Mouse (Mus musculus) cerebellum, adult 9-10 months (tissue): ENCODE data around the gene Ube2j1.
"Not testable (repeated sequence)": the region's sequence is repeated elsewhere in the genome, so short reads cannot be mapped to it uniquely, and the experiment has no call there.

Experiments
- DNase-seq: peaks from one replicate; pipeline ENCODE4 v3.0.0; 2022

Ube2j1 gene

DNA sequence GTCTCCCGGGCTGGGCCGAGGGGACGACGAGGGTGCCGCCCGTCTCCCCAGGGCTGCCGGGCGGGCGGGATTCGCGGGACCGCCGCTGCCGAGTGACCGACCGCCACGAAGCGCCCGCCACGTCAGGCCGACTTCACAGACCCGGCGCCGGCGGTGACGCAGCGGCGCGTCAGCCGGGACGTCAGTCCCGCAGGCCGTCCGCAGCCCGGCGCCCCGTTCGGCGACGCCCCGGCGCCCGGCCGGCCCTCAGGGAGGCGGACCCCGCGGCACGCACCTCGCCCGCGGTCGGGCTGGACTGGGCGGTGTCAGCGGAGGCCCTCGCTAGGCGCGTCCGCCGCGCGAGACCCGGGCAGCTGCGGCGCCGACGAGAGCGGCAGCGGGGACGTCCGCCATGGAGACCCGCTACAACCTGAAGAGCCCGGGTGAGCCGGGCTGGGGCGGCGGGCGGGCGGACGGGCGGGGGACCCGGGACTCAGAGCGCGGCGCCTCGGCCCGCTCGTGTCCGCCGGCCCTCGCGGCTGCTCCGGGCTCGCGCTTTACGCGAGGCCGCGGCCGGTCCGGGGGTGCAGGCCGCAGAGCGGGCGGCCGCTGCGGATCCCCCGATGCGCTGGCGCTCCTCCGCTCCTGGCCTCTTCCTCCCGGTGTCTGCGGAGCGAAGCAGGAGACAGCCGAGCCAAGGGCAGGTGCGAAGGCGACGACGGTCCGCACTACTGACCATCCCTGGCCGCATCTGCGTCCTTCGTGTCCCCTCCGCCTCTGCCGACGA, at the start of gene Ube2j1:
Gene Ube2j1, plus strand, starts transcription at position 222 of the 766 bp plus-strand sequence.
- peak; percentile 87 for DNase-seq

DNA sequence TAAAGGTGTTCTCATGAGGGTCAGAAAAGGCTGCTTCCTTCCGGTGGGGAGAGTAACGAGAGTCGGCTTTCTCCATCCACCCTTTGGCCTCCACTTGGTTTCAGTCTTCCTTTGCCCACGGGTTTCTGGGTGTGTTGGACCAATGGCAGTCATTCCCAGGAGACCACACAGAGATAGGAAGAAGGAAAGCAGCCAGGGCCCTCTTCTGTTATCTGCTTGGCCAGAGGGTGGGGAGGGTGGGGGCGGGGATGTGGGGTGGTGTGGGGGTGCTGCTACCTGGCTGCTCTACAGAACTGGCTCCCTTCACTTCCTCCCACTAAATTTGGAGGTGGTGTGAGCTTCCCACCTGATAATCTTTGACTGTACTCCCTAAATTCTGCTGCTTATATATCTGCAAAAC, 49.6 kb upstream of the Ube2j1 start:
- DNase-seq: no peak

DNA sequence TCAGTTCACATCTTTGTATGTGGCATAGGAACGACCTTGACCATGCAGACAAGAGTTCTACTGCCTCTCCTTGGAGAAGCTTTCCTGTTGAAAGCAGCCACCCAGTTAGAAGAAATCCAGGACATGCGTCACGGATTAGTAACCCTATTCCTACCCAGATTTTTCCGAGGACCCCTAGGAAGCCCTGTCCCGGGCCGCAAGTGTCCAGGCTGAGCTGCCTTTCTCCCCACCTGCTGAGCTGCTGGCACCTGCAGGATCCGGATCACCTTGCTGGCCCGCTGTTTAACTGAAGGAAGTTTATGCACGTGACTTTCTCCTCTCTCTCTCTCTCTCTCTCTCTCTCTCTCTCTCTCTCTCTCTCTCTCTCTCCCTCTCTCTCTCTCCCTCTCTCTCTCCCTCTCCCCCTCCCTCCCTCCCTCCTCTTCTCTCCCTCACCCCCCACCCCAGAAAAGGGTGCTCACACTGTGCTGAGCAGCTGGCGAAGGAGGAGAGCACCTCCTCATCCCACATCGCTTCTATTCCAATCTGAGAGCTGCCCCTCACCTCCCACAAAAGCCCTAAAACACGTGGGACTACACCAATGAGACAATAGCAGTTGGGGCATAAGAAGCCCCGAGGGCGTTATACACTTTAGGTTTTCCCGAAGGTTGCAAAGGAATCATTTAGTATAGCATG, 49.0 kb upstream of the Ube2j1 start:
- DNase-seq: peak; percentile 57

DNA sequence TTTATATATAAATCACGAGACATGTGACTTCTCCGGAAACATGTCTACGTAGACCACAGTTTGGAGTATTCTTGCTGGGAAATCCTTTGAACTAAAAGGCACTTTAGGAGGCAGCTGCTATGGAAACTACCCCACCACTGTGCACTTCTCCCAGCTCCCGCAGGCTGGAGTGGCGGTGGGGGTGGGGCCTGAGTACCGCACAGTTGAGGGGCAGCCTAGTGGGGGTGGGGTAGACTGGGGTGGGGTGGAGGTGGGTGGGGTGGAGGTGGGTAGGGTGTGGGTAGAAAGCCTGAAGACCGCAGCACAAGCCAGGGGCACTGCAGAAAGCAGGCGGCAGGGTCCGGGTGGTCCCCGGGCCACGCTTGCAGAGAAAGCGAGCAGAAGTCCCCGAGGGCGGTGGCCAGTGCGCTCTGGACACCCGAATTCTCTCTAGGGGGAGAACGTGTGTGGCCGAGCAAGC, 48.5 kb upstream of the Ube2j1 start, which contains the start of gene Rragd:
Gene Rragd, plus strand, starts transcription at position 322 of the 460 bp plus-strand sequence.
- no peak for DNase-seq

- DNase-seq: peak; percentile 81
Measured at GRCm38 (mm10) chr4:32983176-32984155, 47.8 kb upstream of the Ube2j1 start.

DNA sequence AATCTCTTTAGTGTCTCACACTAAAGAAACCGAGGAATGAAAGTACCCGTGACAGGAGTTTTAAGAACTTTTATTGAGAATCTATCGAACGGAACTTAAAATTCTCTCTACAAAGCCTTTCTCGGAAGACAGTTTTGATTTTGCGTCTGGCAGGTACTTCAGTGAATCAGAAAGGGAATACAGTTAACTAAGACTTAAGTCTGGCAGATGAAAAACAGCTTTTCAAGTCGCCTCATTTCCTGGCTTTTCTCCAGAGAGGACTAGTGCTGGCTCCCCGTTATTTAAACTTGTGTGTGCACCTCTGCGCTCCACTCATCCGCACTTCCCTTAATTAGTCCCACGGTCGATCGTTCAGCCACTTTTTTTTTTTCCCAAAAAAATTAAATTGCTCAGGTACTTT, 47.0 kb upstream of the Ube2j1 start:
- DNase-seq: peak; percentile 56

DNA sequence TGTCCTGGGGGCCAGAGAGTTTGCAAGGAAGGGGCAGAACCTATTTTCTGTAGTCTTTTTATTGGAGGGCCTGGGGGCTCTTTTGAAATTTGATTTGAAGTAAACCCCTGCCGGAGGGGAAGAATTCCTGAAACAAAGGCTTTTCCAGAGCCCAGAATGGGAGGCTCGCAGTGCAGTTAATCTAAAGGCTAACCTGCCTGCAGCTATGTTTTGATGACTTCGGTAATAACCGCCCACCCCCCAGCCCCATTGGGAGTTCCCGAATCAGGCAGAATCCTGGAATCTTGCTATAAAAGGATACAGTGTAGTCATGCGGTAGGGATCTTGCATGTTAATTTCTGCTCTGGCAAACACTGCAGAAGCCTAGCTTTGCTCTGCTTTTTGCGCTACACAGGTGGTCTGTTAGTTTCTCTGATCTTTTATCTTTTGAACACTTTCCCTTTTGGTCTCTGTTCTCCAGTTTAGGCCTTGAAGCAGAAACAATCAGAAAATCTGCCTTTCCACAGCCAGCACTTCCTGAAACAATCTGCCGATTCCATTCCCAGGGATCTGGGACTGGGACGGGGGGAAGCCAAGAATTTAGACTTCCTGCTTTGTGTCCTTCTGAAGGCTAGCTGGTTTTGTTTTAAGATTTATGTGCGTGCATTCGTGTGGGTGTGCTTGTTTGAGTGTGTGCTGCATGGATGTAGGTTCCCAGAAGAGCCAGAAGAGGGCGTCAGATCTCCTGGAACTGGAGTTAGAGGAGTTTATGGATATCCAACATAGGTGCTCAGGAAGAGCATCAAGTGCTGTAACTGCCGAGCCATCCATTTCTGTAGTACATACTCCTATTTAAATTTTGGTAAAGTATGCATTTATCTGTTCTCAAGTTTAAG, 46.2 kb upstream of the Ube2j1 start:
- peak; percentile 53 for DNase-seq

GRCm38 (mm10) chr4:32985684-32986083, 45.5 kb upstream of the Ube2j1 start:
- DNase-seq: no peak

- DNase-seq: no peak
Measured at GRCm38 (mm10) chr4:32987006-32987405, 44.2 kb upstream of the Ube2j1 start.

DNA sequence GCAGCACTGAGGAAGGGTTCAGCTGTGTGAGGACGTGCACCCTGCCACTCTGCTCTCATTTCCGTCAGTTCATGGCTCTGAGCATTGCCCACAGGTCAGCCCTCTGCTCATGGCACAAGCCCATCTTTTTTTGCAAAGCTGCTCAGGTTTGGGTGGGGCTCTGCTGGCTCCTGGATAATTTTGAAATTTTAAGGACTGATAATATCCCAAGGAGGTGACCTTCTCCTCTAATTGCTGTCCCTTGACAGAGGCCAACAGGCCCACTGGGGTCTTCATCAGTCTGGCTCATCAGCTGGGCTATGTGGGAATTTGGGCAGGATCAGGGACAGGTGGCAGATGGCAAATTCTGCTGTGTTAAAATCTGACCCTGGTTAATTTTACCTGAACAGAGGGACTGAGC, 41.9 kb upstream of the Ube2j1 start:
- peak; percentile 65 for DNase-seq

GRCm38 (mm10) chr4:32994168-32994567, 37.0 kb upstream of the Ube2j1 start:
- no peak for DNase-seq

DNA sequence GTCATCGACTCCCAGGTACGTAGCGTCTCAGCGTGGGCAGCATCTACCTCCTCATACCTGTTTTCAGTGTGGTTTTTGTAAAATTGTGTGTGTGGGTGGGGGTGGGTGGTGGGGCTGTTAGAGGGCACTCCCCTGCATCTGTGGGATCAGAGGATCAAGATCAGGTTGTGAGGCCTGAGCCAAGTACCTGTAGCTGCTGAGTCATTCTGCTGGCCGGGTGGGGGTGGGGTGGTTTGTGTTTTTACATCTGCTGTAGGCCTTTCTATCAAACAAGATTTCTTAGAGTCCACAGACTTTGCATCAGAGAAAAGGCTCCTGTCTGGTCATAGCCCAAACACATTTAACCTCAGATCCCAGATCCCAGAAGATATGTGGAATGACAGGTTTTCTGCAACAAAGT, 35.1 kb upstream of the Ube2j1 start:
- DNase-seq: no peak

DNA sequence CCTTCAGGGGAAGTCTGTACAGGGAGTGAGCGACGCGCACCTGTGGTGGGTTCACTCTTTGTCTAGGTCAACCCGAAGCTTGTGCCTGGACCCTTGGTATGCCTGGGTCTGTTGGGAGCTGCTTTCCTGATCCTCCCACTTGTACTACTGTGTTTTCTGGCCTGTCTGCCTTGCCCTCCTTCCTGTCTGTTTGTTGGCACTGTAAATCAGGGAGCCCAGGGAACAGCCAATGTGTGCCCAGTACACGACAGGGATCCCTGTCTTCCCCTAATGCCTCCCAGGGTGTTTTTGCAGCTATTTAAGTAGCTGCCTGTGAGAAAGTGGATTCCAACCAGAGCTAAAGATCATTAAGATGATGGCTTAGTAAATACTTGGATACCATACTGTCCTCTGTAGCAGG, 33.6 kb upstream of the Ube2j1 start:
- no peak for DNase-seq

GRCm38 (mm10) chr4:32998996-32999395, 32.2 kb upstream of the Ube2j1 start:
- no peak for DNase-seq

GRCm38 (mm10) chr4:33002081-33002480, 29.1 kb upstream of the Ube2j1 start:
- no peak for DNase-seq

- DNase-seq: not testable (repeated sequence)
Measured at GRCm38 (mm10) chr4:33005595-33006470, 25.4 kb upstream of the Ube2j1 start.

GRCm38 (mm10) chr4:33006844-33007243, 24.4 kb upstream of the Ube2j1 start:
- no peak for DNase-seq

DNA sequence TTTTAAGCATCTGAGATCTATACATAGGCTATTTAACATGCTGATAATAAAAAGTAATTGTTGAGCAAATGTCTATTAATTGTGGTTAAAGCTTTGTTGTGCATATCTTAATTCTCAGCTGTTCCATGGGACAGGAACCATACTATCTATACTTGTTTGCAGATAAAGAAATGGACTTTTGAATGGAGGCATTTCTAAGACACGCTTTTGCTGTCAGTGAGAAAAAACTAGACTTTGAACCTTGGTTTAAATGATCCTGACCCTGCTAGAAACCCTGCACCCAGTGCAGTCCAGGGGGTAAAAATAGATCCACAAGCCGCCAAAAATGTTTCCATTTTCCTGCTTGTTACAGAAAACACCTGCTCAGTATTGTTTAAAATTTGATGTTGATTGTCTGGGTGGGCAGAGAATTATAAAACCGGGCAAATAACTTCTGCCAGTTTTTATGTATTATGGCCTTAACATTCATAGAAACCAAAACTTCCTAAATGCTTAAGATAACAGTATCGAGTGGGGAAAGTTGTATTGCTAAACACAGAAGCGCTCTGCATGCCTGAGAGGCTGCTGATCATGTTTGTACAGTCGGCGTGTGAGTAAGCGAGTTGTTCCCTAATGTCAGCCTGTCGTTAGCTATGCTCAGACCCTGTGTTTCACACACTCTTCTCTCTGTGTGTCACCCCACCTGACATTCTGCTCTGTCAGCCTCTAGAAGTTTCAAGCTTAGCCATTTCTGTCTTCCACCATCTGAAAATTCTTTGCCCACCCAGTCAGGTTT, 23.6 kb upstream of the Ube2j1 start:
- no peak for DNase-seq

GRCm38 (mm10) chr4:33010078-33010477, 21.1 kb upstream of the Ube2j1 start:
- no peak for DNase-seq

DNA sequence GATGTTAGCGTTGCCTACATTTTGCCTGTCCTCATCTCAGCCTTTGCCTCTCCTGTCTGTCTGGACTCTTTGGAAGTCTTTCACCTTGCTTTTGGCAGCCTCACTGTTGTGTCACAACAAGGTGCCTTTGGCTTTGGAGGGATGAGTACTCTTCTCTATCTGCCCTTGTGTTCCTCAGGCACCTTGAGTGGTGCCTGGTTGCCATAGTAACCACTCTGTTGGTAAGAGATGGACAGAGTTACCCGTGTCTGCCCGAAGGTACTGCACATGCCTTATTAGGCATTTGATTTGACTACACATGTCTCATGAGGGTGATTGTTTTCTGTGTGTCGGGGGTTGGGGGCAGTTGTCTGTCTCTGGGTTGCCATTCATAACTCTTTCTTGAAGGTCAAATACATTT, 18.7 kb upstream of the Ube2j1 start:
- DNase-seq: no peak
